Mouse (Mus musculus) Patski (cell line): Measurements from ENCODE around the gene Nqo1. TPM values are rescaled to one million over a fixed set of nuclear protein-coding genes. Genes with fewer than 3 reads are reported as not detected.

ENCODE experiments used
- ATAC-seq: fragments of 100-300 bp; one replicate; pipeline ENCODE4 v1.8.0; 2021
- CTCF ChIA-PET: fragments of 350-600 bp; sonication (Branson Sonifier 250); formaldehyde crosslinking; loops from one replicate; lab custom pipeline; 2022; ENCODE audit warnings: inconsistent platforms; lab: Charles Lee
- POLR2A ChIA-PET: fragments of 350-600 bp; sonication (Branson Sonifier 250); formaldehyde crosslinking; loops from one replicate; lab custom pipeline; 2022; ENCODE audit warnings: antibody characterized with exemption, inconsistent platforms; lab: Charles Lee
- DNase-seq: peaks from one replicate; pipeline ENCODE4 v3.0.0-alpha.2; 2011; ENCODE audit warnings: low read depth, low spot score
- H3K27me3 ChIP-seq: fragments of 371-371 bp; one replicate; pipeline ENCODE4 v1.5.1; 2021
- CTCF ChIP-seq: fragments of 100-300 bp; IDR thresholded peaks from one replicate; pipeline ENCODE4 v1.5.1; 2021
- in situ Hi-C: fragments of 300-500 bp; cut with MboI; formaldehyde crosslinking; loops from 3 replicates; pipeline ENCODE4 v1.11.1; 2018; ENCODE audit warnings: low pct_unique_long_range_greater_than_20kb, mixed read lengths
- polyA plus RNA-seq: library from polyadenylated mRNA; unstranded; gene quantifications from one replicate; pipeline ENCODE4 v1.2.3, GENCODE M21; 2021

Gene Nqo1
- polyA plus RNA-seq = 1.0 TPM

DNA sequence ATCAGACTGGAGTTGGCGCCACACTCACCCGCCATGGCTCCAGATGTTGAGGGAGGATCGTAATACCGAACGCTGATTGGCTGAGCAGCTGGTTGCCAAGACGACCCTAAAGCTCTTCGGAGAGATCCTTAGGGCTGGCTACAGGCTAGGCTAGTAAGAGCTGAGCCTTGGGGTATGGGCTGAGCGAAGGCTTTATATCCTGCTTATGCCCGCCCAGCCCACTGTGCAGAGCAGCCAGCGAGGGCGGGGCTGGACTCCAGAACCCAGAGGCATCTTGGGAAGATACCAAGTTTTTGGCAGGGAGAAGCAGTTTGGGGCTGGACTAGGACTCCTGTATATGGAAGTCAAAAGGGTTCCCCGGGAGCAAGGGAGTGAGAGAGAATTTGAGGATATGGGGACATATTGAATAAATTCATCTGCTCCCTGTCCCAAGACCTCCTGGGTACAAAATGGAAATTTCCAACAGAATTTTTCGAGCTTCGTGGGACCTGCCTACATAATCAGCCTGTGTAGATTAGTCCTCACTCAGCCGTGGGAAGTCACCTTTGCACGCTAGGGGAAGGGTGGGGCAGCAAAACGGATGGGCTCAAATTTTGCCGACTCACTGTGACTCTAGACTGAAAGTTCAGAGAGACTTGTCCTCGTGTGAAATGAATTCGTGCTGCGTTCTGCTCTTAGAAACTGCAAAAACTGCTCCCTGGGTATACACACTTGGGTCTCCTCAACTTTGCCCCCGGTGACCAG, at the start of gene Nqo1:
Gene Nqo1 (minus strand): TSS at position 169 of the 744 bp plus-strand sequence.
- no peaks in the 10 kb centered on the region for H3K27me3 ChIP-seq
- in situ Hi-C loops = no loop called here
- ATAC-seq (no peak), DNase-seq (no peak)
- ChIA-PET CTCF (interaction anchor here (1.5 kb wide), 1 partner anchor 13 kb away, joined by 4 read pairs; no protein-coding TSS in a partner anchor), POLR2A (no interaction called here)
- no peak for TF ChIP-seq CTCF

DNA sequence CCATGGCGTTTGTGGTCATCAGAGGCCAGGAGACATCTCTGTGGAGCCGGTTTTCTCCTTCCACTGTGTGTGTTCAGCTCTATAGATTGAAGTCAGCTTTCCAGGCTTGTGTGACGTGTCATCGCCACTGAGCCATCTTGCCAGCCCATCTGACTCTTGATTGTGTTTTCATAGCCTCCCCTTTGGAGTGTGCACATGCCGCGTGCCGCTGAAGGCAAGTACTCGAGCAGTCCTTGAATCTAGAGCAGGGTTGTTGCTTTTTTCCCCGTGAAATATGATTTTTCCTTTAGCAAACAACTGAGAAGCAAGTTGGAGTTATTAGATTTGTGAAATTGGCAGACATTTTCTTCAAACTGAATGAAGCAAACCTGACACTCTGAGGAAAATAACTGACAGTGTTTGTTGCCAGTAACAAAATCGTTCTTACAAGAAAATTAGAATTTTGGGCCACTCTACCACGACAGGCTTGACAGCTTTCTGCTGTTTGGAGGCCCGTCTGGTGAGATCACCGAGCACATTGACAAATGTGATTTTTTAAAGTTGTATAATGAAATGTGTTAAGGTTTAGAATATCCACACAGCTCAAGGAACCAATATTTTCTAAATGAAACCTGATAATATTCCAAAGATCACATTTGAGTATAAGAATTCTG, 48.5 kb upstream of the Nqo1 start:
- TF ChIP-seq CTCF = no peak
- DNase-seq = no peak
- POLR2A ChIA-PET = no interaction called here
- no peaks in the 10 kb centered on the region for H3K27me3 ChIP-seq
- in situ Hi-C loops = no loop called here
- CTCF ChIA-PET = interaction anchor here (1.2 to 2.4 kb wide), 3 partner anchors 9 to 121 kb away, joined by 3 to 14 read pairs (median 3); no protein-coding TSS in a partner anchor
- no peak for ATAC-seq

DNA sequence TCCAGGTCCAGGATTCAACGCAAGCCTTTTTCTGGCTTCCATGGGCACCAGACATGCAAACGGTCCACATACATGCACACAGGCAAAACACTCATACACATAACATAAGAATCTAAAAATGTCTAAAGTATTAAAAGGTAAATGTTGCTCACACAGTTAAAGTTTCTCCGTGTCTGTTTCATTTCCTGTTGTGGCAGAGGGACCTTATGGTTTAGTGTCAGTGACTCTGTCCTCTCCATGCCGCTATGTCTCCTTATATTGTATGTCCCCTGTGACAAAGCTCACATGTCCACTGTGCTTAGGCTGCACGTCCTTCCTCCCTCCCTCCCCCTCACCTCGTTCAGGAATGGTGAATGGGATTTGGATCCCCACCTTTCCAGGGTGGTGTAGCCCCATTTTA, 46.6 kb upstream of the Nqo1 start:
- TF ChIP-seq CTCF = no peak
- in situ Hi-C loops = no loop called here
- CTCF ChIA-PET = interaction anchor here (2.4 kb wide), 1 partner anchor 123 kb away, joined by 14 read pairs; no protein-coding TSS in a partner anchor
- ATAC-seq = no peak
- DNase-seq = no peak
- POLR2A ChIA-PET = interaction anchor here (0.6 kb wide), 1 partner anchor 60 kb away, joined by 3 read pairs; no protein-coding TSS in a partner anchor
- no peaks in the 10 kb centered on the region for H3K27me3 ChIP-seq

DNA sequence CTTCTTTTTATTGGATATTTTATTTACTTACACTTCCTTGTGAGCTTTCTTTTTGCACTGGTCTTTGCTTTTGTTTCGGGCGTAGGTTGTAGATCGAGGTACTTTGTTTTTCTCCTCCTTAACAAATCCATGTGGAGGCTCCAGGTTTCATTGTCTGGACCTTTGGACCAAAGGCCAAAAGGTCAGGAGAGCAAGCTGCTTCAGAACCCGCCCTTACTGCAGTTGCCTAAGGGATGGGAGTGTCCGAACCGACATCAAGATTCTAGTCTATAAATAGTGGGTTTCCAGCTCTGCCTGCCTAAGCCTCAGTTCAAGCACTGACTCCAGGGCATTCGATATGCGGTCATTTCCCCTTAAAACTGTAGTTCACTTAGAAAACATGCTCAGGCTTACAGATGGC, 46.1 kb upstream of the Nqo1 start:
- DNase-seq (no peak), ATAC-seq (no peak)
- ChIA-PET CTCF (interaction anchor here (1.0 to 1.6 kb wide), 4 partner anchors 9 to 127 kb away, joined by 3 to 5 read pairs (median 4); no protein-coding TSS in a partner anchor), POLR2A (interaction anchor here (0.6 kb wide), 1 partner anchor 374 kb away, joined by 6 read pairs; no protein-coding TSS in a partner anchor)
- in situ Hi-C loops = no loop called here
- no peak for TF ChIP-seq CTCF
- H3K27me3 ChIP-seq = no peaks in the 10 kb centered on the region

DNA sequence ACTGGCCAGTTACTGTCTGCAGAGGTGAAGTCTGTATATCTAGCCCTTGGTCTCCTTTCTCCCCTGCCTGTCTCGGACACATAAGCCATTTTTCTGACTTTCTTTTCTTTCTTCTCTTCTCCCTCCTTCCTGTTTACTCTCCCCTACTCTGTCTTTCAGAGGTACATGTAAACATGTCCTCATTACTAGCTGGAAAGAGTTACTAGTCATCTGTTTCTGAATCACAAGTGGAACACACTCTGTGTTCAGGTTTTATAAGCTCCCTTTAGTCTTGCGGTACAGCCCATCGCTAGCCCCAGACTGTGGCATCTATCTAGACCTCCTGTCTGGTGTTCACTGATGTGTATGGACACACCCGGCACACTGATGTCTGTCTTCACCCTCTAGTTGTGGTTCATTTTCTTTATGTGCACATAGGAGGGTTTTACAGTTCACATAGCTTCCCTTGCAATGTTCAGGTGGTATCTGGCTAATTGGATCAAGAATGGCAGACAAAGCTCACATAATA, 45.4 kb upstream of the Nqo1 start:
- ChIA-PET CTCF (interaction anchor here (0.9 to 1.6 kb wide), 6 partner anchors 10 to 128 kb away, joined by 3 to 5 read pairs (median 3); no protein-coding TSS in a partner anchor), POLR2A (no interaction called here)
- H3K27me3 ChIP-seq = no peaks in the 10 kb centered on the region
- DNase-seq = no peak
- in situ Hi-C loops = no loop called here
- ATAC-seq = no peak
- TF ChIP-seq CTCF = no peak

DNA sequence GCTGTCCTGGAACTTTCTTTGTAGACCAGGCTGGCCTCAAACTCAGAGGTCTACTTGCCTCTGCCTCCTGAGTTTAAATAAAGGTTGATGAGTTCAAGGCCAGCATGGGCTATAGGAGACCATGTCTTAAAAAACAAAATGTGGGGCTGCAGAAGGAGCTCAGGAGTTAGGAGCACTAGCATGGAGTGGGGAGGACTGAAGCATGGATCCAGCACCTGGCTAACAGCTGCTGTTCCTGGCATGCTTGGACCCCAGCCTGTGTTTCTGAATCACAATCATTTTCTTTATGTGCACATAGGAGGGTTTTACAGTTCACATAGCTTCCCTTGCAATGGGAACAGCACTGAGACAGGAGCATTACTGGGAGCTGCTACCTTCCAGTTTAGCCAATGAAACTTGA, 44.7 kb upstream of the Nqo1 start:
- TF ChIP-seq CTCF = no peak
- ChIA-PET POLR2A (interaction anchor here (0.6 kb wide), 1 partner anchor 1981 kb away, joined by 3 read pairs; no protein-coding TSS in a partner anchor), CTCF (interaction anchor here (0.6 to 1.8 kb wide), 7 partner anchors 10 to 125 kb away, joined by 3 to 12 read pairs (median 3); no protein-coding TSS in a partner anchor)
- ATAC-seq (no peak), DNase-seq (no peak)
- in situ Hi-C loops = no loop called here
- H3K27me3 ChIP-seq = no peaks in the 10 kb centered on the region

DNA sequence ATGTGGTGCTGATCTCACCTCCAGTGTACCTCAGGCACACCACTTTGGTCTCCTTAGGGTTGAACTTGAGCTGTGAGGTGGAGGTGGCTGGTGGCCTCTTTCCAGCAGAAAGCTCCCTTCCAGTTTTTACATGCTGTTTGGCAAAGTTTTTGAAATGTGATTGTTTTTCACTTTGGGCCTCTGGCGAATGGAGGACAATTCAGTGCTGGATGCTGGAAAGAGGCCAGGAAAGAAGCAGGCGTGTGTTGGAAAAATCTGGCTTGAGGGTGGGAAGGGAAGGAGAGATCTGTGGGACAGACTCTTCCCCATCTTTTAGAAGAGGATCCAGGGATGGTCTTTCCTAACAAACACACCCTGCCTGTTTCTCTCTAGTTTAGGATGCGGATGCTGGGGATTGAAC, 41.6 kb upstream of the Nqo1 start:
- DNase-seq = no peak
- POLR2A ChIA-PET = no interaction called here
- in situ Hi-C loops = no loop called here
- CTCF ChIA-PET = no interaction called here
- ATAC-seq = no peak
- no peak for TF ChIP-seq CTCF
- H3K27me3 ChIP-seq = no peaks in the 10 kb centered on the region

DNA sequence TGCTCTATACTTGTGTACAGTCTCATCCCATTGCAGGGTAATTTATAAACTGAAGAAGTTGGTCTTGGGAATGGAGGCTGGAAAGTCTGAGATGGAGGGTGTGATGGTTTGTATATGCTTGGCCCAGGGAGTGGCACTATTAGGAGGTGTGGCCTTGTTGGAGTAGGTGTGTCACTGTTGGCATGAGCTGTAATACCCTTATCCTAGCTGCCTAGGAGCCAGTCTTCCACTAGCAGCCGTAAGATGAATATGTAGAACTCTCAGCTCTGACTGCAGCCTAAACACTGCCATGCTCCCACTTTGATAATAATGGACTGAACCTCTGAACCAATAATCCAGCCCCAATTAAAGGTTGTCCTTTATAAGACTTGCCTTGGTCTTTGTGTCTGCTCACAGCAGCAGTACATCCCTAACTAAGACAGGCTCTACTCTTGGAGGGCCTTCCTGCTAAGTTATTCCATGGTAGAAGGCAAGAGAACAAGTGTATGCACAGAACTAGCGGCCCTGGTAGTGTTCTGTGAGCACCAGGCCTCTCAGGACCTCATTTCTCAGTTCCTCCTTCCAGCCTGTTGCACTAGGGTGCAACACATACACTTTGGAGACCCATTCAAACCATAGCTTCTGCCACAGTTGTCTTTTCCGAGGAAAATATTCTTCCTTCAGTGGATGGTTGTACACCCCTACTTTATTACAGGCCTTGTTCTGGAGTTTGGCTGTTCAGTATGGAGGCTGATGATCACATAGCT, 37.0 kb upstream of the Nqo1 start:
- ATAC-seq = no peak
- TF ChIP-seq CTCF = no peak
- in situ Hi-C loops = no loop called here
- ChIA-PET POLR2A (interaction anchor here (0.6 kb wide), 2 partner anchors 1025 to 1063 kb away, joined by 3 to 5 read pairs; no protein-coding TSS in a partner anchor), CTCF (no interaction called here)
- DNase-seq = no peak
- no peaks in the 10 kb centered on the region for H3K27me3 ChIP-seq

DNA sequence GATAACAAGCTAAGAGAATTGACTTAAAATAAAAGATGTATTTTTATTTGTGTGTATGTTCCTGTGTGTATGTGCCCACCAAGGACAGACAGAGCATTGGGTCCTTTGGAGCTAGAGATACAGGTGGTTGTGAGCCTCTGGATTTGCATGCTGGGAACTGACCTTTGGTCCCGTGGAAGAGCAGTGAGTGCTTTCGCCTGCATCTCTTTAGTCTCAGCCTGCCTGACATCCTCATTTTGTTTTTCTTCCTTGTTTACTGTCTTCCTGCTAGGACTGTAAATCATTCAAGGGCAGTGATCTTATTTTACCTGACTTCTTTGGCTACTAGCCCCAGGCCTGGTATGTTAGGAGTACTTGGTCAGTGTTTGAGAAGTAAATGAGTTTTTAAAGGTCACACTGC, 34.7 kb upstream of the Nqo1 start:
- H3K27me3 ChIP-seq = no peaks in the 10 kb centered on the region
- ChIA-PET CTCF (interaction anchor here (1.1 kb wide), 1 partner anchor 11 kb away, joined by 3 read pairs; no protein-coding TSS in a partner anchor), POLR2A (no interaction called here)
- no peak for TF ChIP-seq CTCF
- DNase-seq (no peak), ATAC-seq (no peak)
- in situ Hi-C loops = no loop called here
